Mouse (Mus musculus): Measurements from ENCODE around the gene Pdlim1. TPM values are rescaled to one million over a fixed set of nuclear protein-coding genes. Genes with fewer than 3 reads are reported as not detected.
A peak's percentile ranks its signal among the peaks of the same experiment; 100 is the strongest.
"Not testable (repeated sequence)": the region's sequence is repeated elsewhere in the genome, so short reads cannot be mapped to it uniquely, and the experiment has no call there.

The Pdlim1 gene
- polyA plus RNA-seq, 1 experiment = 1.9 TPM

GRCm38 (mm10) chr19:40226516-40227151 lies 45.0 kb downstream of the Pdlim1 start:
- H3K4me3 ChIP-seq (ENCODE audit: insufficient read depth, low read length) = no peak overlapping the region
- no peak overlapping the region for H3K27ac ChIP-seq (ENCODE audit: insufficient read depth, low read depth, low read length)
- no peaks in the 10 kb centered on the region for H3K4me1 ChIP-seq (ENCODE audit: control insufficient read depth, insufficient read depth, low read length)
- TF ChIP-seq CTCF (IDR thresholded peaks at IDR 0.05; ENCODE audit: low read depth, low read length) (no peak), POLR2A (IDR thresholded peaks at IDR 0.05; ENCODE audit: borderline replicate concordance, low read depth, low read length) (no peak)

- H3K4me3 ChIP-seq (ENCODE audit: insufficient read depth, low read length) = no peak overlapping the region
- no peak overlapping the region for H3K27ac ChIP-seq (ENCODE audit: insufficient read depth, low read depth, low read length)
- H3K4me1 ChIP-seq (ENCODE audit: control insufficient read depth, insufficient read depth, low read length) = no peaks in the 10 kb centered on the region
- no peak for TF ChIP-seq CTCF (IDR thresholded peaks at IDR 0.05; ENCODE audit: low read depth, low read length)
- TF ChIP-seq POLR2A (IDR thresholded peaks at IDR 0.05; ENCODE audit: borderline replicate concordance, low read depth, low read length) = no peak
Measured at GRCm38 (mm10) chr19:40225761-40226110, 45.9 kb downstream of the Pdlim1 start.

- Histone ChIP-seq H3K4me1 (ENCODE audit: control insufficient read depth, insufficient read depth, low read length) (no peaks in the 10 kb centered on the region), H3K27ac (ENCODE audit: insufficient read depth, low read depth, low read length) (no peak overlapping the region), H3K4me3 (ENCODE audit: insufficient read depth, low read length) (no peak overlapping the region)
- no peak for TF ChIP-seq POLR2A (IDR thresholded peaks at IDR 0.05; ENCODE audit: borderline replicate concordance, low read depth, low read length)
- peak; percentile 36; the same call in 1 of the 2 replicates for TF ChIP-seq CTCF (IDR thresholded peaks at IDR 0.05; ENCODE audit: low read depth, low read length)
Measured at GRCm38 (mm10) chr19:40225102-40225760, 46.4 kb downstream of the Pdlim1 start.

- H3K4me1 ChIP-seq (ENCODE audit: control insufficient read depth, insufficient read depth, low read length); H3K4me3 ChIP-seq (ENCODE audit: insufficient read depth, low read length); H3K27ac ChIP-seq (ENCODE audit: insufficient read depth, low read depth, low read length): not testable (repeated sequence)
Measured at GRCm38 (mm10) chr19:40222307-40222706, 49.3 kb downstream of the Pdlim1 start.

- Histone ChIP-seq H3K4me3 (ENCODE audit: insufficient read depth, low read length) (no peak overlapping the region), H3K4me1 (ENCODE audit: control insufficient read depth, insufficient read depth, low read length) (no peaks in the 10 kb centered on the region), H3K27ac (ENCODE audit: insufficient read depth, low read depth, low read length) (no peak overlapping the region)
- TF ChIP-seq CTCF (IDR thresholded peaks at IDR 0.05; ENCODE audit: low read depth, low read length) (no peak), POLR2A (IDR thresholded peaks at IDR 0.05; ENCODE audit: borderline replicate concordance, low read depth, low read length) (no peak)
Measured at GRCm38 (mm10) chr19:40220878-40221277, 50.8 kb downstream of the Pdlim1 start.

- not testable (repeated sequence) for H3K4me1 ChIP-seq (ENCODE audit: control insufficient read depth, insufficient read depth, low read length); H3K4me3 ChIP-seq (ENCODE audit: insufficient read depth, low read length); H3K27ac ChIP-seq (ENCODE audit: insufficient read depth, low read depth, low read length)
Measured at GRCm38 (mm10) chr19:40202947-40203346, 68.7 kb downstream of the Pdlim1 start.

- Histone ChIP-seq H3K4me1 (ENCODE audit: control insufficient read depth, insufficient read depth, low read length) (no peaks in the 10 kb centered on the region), H3K4me3 (ENCODE audit: insufficient read depth, low read length) (no peak overlapping the region), H3K27ac (ENCODE audit: insufficient read depth, low read depth, low read length) (no peak overlapping the region)
- no peak for TF ChIP-seq CTCF (IDR thresholded peaks at IDR 0.05; ENCODE audit: low read depth, low read length)
- TF ChIP-seq POLR2A (IDR thresholded peaks at IDR 0.05; ENCODE audit: borderline replicate concordance, low read depth, low read length) = no peak
Measured at GRCm38 (mm10) chr19:40190596-40190995, 81.0 kb downstream of the Pdlim1 start.

- H3K4me1 ChIP-seq (ENCODE audit: control insufficient read depth, insufficient read depth, low read length) = no peaks in the 10 kb centered on the region
- no peak within 1 kb of the TSS for H3K4me3 ChIP-seq (ENCODE audit: insufficient read depth, low read length)
- no peak for TF ChIP-seq CTCF (IDR thresholded peaks at IDR 0.05; ENCODE audit: low read depth, low read length)
- TF ChIP-seq POLR2A (IDR thresholded peaks at IDR 0.05; ENCODE audit: borderline replicate concordance, low read depth, low read length) = no peak
- no peak within 1 kb of the TSS for H3K27ac ChIP-seq (ENCODE audit: insufficient read depth, low read depth, low read length)
Measured at GRCm38 (mm10) chr19:40187160-40187559, 84.5 kb downstream of the Pdlim1 start, which contains the start of gene Cyp2c70. Cyp2c70 (minus strand) TSS chr19:40187333.

GRCm38 (mm10) chr19:40183600-40183999 lies 88.0 kb downstream of the Pdlim1 start:
- Histone ChIP-seq H3K27ac (ENCODE audit: insufficient read depth, low read depth, low read length) (no peak overlapping the region), H3K4me3 (ENCODE audit: insufficient read depth, low read length) (no peak overlapping the region), H3K4me1 (ENCODE audit: control insufficient read depth, insufficient read depth, low read length) (no peaks in the 10 kb centered on the region)
- no peak for TF ChIP-seq POLR2A (IDR thresholded peaks at IDR 0.05; ENCODE audit: borderline replicate concordance, low read depth, low read length)
- TF ChIP-seq CTCF (IDR thresholded peaks at IDR 0.05; ENCODE audit: low read depth, low read length) = no peak

- H3K4me3 ChIP-seq (ENCODE audit: insufficient read depth, low read length) = no peak overlapping the region
- no peak for TF ChIP-seq POLR2A (IDR thresholded peaks at IDR 0.05; ENCODE audit: borderline replicate concordance, low read depth, low read length)
- no peak for TF ChIP-seq CTCF (IDR thresholded peaks at IDR 0.05; ENCODE audit: low read depth, low read length)
Measured at GRCm38 (mm10) chr19:40178311-40178710, 93.3 kb downstream of the Pdlim1 start.

More at GRCm38 (mm10) chr19:40178311-40178710, 93.3 kb downstream of the Pdlim1 start:
- no peaks in the 10 kb centered on the region for H3K4me1 ChIP-seq (ENCODE audit: control insufficient read depth, insufficient read depth, low read length)
- no peak overlapping the region for H3K27ac ChIP-seq (ENCODE audit: insufficient read depth, low read depth, low read length)

Other genes starting within 250 kb of the Pdlim1 start
- not detected in 2 replicates for gene Cyp2c54, start 198.0 kb downstream of the Pdlim1 start, polyA plus RNA-seq (2012; ENCODE audit: insufficient read depth, insufficient read length, missing spikeins)
- gene Cyp2c50, start 182.2 kb downstream of the Pdlim1 start, polyA plus RNA-seq (2012; ENCODE audit: insufficient read depth, insufficient read length, missing spikeins) = not detected in 2 replicates
- gene Cyp2c70, start 84.5 kb downstream of the Pdlim1 start, polyA plus RNA-seq (2012; ENCODE audit: insufficient read depth, insufficient read length, missing spikeins) = not detected in 2 replicates
- gene Sorbs1, start 241.9 kb upstream of the Pdlim1 start, polyA plus RNA-seq (2012; ENCODE audit: insufficient read depth, insufficient read length, missing spikeins) = 2.2 and 3.4 TPM in 2 replicates

All from bone marrow macrophage, adult 2 months (primary cell).